Mouse (Mus musculus): Measurements from ENCODE around the gene 2810459M11Rik. TPM values are rescaled to one million over a fixed set of nuclear protein-coding genes. Genes with fewer than 3 reads are reported as not detected.

The 2810459M11Rik gene
- polyA plus RNA-seq, 1 experiment from 2014 or later: 3.3 TPM

DNA sequence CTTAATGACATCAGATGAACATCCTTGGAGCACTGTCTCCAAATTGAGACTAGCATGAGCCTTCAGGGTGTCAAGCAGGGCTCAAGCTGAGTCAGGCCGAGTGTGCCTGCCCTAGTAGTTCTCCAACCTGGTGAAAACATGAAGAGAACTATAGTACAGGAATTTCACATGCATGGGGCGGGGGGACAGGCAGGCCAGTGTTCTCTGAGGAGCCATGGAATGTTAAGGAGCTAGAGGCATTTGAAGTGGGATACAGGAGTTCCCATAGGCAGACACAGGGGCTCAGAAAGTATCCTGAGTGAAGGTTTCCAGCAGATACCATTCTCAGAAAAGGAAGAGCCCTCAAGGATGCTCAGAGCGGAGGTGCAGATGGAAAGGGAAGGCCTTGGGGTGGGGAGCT lies 3.1 kb downstream of the 2810459M11Rik start:
- Histone ChIP-seq H3K9ac (ENCODE audit: low read depth, low read length) (no peak overlapping the region), H3K4me1 (replicated peaks; ENCODE audit: control insufficient read depth, insufficient read depth, low read length) (no peaks in the 10 kb centered on the region), H3K27me3 (replicated peaks; ENCODE audit: control insufficient read depth, insufficient read depth, low read length) (0 out of 2 replicates have a peak, but pooled peaks cover 2% of the 10 kb centered on the region), H3K27ac (ENCODE audit: low read depth, low read length) (no peak overlapping the region), H3K9me3 (ENCODE audit: control insufficient read depth) (no peaks in the 10 kb centered on the region), H3K36me3 (ENCODE audit: control insufficient read depth, insufficient read depth) (no peaks in the 10 kb centered on the region), H3K4me3 (ENCODE audit: low read depth, low read length) (no peak overlapping the region), H3K4me2 (replicated peaks; ENCODE audit: low read depth) (no peak overlapping the region)
- 91% methylated on average over 3 of the region's 3 CpGs for WGBS
- no peak for ATAC-seq
- TF ChIP-seq CTCF (IDR thresholded peaks at IDR 0.05; ENCODE audit: low read depth): no peak

DNA sequence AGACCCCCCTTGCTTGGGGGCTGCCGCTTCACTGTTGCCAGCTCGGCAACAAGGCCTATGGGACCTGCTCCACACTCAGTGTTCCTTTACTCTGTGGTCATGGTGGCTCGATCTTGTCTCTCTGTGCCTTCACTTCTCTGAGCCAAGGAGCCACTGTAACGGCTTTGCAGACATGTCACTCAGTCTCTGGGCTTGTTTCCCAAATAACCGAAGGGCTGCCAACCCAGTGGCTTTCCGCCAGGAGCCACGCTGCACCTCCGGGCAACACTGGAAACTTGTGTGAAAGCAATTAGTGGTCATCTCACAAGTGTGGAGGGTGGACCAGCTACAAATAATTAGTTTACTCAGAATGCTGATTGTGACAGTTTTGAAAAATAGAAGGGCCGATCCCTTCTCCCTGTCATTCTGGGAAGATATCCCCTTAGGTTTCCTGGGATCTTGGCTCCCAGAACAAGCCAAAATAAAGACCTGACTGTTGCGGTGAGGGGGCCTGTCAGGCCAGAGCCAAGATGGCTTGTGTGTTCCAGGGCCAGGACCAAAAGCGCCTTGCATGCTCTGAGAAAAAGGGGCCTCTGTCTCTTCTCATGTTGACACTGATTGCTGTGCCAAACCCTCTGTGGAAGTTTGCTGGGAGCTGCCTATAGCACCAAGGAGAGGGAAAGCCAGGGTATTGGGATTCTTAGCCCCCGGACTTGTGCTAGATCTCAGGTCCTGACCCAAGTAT lies 7.7 kb downstream of the 2810459M11Rik start:
- Histone ChIP-seq H3K9me3 (ENCODE audit: control insufficient read depth) (no peaks in the 10 kb centered on the region), H3K4me3 (ENCODE audit: low read depth, low read length) (no peak overlapping the region), H3K27me3 (replicated peaks; ENCODE audit: control insufficient read depth, insufficient read depth, low read length) (no peaks in the 10 kb centered on the region), H3K4me1 (replicated peaks; ENCODE audit: control insufficient read depth, insufficient read depth, low read length) (0 out of 2 replicates have a peak, but pooled peaks cover 7% of the 10 kb centered on the region), H3K27ac (ENCODE audit: low read depth, low read length) (no peak overlapping the region), H3K9ac (ENCODE audit: low read depth, low read length) (no peak overlapping the region), H3K36me3 (ENCODE audit: control insufficient read depth, insufficient read depth) (no peaks in the 10 kb centered on the region), H3K4me2 (replicated peaks; ENCODE audit: low read depth) (no peak overlapping the region)
- 84% methylated on average over 12 of the region's 12 CpGs for WGBS
- TF ChIP-seq CTCF (IDR thresholded peaks at IDR 0.05; ENCODE audit: low read depth): no peak
- ATAC-seq: no peak

DNA sequence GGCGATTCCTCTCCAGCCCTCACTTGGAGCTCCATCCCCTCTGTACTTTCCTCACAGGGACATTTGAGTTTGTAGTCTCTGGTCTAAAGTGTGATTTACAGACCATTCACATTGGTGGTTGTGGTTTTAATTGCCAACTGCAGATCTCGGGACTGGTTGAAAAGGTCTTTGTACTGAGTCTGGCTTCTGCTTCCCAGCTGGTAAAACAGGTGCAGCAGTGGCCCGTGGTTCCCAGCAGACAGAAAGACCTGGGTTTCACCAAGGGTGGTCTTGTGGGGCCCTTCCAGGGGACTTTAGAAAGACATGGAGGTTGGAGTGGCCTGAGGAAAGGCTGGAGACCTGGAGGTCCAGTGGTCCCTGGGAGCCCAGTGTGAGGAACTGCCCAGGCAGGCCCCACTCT lies 9.3 kb downstream of the 2810459M11Rik start:
- no peak for ATAC-seq
- H3K27ac ChIP-seq (ENCODE audit: low read depth, low read length): no peak overlapping the region
- H3K4me3 ChIP-seq (ENCODE audit: low read depth, low read length): no peak overlapping the region
- H3K9me3 ChIP-seq (ENCODE audit: control insufficient read depth): no peaks in the 10 kb centered on the region
- H3K4me2 ChIP-seq (replicated peaks; ENCODE audit: low read depth): no peak overlapping the region
- TF ChIP-seq CTCF (IDR thresholded peaks at IDR 0.05; ENCODE audit: low read depth): no peak
- H3K9ac ChIP-seq (ENCODE audit: low read depth, low read length): no peak overlapping the region
- WGBS: 41% methylated on average over 3 of the region's 3 CpGs
- H3K36me3 ChIP-seq (ENCODE audit: control insufficient read depth, insufficient read depth): no peaks in the 10 kb centered on the region
- 0 out of 2 replicates have a peak, but pooled peaks cover 7% of the 10 kb centered on the region for H3K4me1 ChIP-seq (replicated peaks; ENCODE audit: control insufficient read depth, insufficient read depth, low read length)
- no peaks in the 10 kb centered on the region for H3K27me3 ChIP-seq (replicated peaks; ENCODE audit: control insufficient read depth, insufficient read depth, low read length)

DNA sequence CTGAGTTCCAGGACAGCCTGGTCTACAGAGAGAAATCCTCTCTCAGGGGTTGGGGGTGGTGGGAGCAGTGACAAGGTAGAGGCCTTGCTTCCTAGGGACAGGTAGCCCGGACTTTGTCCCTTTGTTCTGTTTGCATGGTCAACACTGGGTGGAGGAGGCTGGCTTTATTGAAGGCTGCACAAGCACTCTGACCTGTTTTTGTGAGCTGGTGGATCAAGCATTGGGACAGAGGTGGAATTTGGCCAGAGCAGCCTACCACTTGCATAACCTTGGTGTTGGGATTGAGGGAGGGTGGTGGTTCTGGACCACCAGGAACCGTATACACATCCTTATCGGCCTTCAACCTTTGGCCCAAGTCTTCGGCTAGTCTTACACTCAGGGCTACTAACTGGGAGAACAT lies 10.6 kb downstream of the 2810459M11Rik start:
- Histone ChIP-seq H3K9ac (ENCODE audit: low read depth, low read length) (no peak overlapping the region), H3K27ac (ENCODE audit: low read depth, low read length) (0 out of 2 replicates have a peak overlapping the region, but pooled peaks have one; percentile 5), H3K36me3 (ENCODE audit: control insufficient read depth, insufficient read depth) (no peaks in the 10 kb centered on the region), H3K4me2 (replicated peaks; ENCODE audit: low read depth) (no peak overlapping the region), H3K4me3 (ENCODE audit: low read depth, low read length) (no peak overlapping the region), H3K27me3 (replicated peaks; ENCODE audit: control insufficient read depth, insufficient read depth, low read length) (no peaks in the 10 kb centered on the region), H3K4me1 (replicated peaks; ENCODE audit: control insufficient read depth, insufficient read depth, low read length) (0 out of 2 replicates have a peak, but pooled peaks cover 7% of the 10 kb centered on the region), H3K9me3 (ENCODE audit: control insufficient read depth) (no peaks in the 10 kb centered on the region)
- no peak for TF ChIP-seq CTCF (IDR thresholded peaks at IDR 0.05; ENCODE audit: low read depth)
- peak; percentile 65 for ATAC-seq
- WGBS: 51% methylated on average over 4 of the region's 4 CpGs

DNA sequence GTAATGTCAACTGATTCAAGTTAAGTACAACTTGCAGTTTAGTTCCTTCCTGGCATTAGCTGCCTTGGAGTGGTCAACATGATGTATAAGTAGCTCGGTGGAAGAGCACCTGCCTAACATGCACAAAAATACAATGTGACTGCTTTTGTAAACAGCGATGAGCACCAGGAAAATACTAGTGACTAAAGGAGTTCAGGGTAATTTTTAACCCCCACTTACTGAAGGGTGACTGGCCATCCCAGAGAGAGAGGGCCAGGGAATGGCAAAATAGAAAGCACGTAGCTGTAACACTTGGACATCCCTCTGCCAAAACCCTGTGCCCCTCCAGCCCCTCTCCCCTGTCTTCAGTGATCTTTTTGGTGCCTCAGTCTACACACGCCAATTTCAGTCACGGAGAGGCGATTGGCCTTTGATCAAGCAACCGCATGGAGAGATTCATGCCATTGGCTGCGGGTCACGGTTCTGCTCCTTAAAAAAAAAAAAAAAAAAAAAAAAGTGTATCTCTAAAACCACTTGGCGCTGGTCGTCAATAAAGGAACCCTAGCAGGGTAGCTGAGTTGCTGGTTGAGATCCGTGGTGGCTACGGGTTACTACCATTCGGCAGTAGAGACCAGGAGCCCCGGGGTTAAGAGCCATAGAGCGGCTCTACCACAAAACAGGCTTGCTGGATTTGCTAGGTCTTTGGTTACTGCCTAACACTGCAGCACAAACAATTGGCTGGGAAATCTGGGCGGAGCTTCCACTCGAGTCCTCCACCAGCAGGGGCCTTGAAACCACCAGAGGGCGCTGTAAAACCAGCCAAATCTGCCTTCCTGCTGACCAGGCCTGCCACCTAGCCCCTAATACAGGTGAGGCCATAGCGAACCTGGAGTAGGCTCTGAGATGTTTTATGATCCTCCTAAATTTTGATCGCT lies 13.4 kb downstream of the 2810459M11Rik start:
- WGBS: 11% methylated on average over 21 of the region's 21 CpGs
- Histone ChIP-seq H3K4me1 (replicated peaks; ENCODE audit: control insufficient read depth, insufficient read depth, low read length) (0 out of 2 replicates have a peak, but pooled peaks cover 7% of the 10 kb centered on the region), H3K27me3 (replicated peaks; ENCODE audit: control insufficient read depth, insufficient read depth, low read length) (no peaks in the 10 kb centered on the region), H3K4me2 (replicated peaks; ENCODE audit: low read depth) (peak overlapping the region; percentile 71), H3K27ac (ENCODE audit: low read depth, low read length) (no peak overlapping the region; the same call in 1 of the 2 replicates), H3K9me3 (ENCODE audit: control insufficient read depth) (no peaks in the 10 kb centered on the region), H3K9ac (ENCODE audit: low read depth, low read length) (peak overlapping the region; percentile 32; the same call in 1 of the 2 replicates), H3K36me3 (ENCODE audit: control insufficient read depth, insufficient read depth) (no peaks in the 10 kb centered on the region), H3K4me3 (ENCODE audit: low read depth, low read length) (peak overlapping the region; percentile 32)
- TF ChIP-seq CTCF (IDR thresholded peaks at IDR 0.05; ENCODE audit: low read depth): peak; percentile 96
- peak; percentile 65 for ATAC-seq

DNA sequence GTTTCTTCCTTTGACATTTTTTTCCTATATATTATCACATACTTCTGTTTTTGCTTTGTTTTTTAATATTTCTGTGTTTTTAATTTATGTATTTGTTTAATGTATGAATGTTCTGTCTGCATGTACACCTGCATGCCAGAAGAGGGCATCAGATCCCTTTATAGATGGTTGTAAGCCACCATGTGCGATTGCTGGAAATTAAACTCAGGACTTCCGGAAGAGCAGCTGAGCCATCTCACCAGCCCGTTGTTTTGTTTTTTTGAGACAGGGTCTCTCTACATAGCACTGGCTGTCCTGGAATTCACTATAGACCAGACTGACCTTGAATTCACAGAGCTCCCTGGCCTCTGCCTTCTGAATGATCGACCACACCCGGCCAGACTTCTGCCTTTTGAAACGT lies 16.9 kb downstream of the 2810459M11Rik start:
- Histone ChIP-seq H3K9ac (ENCODE audit: low read depth, low read length) (no peak overlapping the region), H3K4me3 (ENCODE audit: low read depth, low read length) (no peak overlapping the region), H3K4me2 (replicated peaks; ENCODE audit: low read depth) (no peak overlapping the region), H3K36me3 (ENCODE audit: control insufficient read depth, insufficient read depth) (no peaks in the 10 kb centered on the region), H3K4me1 (replicated peaks; ENCODE audit: control insufficient read depth, insufficient read depth, low read length) (no peaks in the 10 kb centered on the region), H3K27ac (ENCODE audit: low read depth, low read length) (no peak overlapping the region), H3K9me3 (ENCODE audit: control insufficient read depth) (no peaks in the 10 kb centered on the region), H3K27me3 (replicated peaks; ENCODE audit: control insufficient read depth, insufficient read depth, low read length) (no peaks in the 10 kb centered on the region)
- TF ChIP-seq CTCF (IDR thresholded peaks at IDR 0.05; ENCODE audit: low read depth): peak; percentile 54
- 77% methylated on average over 6 of the region's 6 CpGs for WGBS
- no peak for ATAC-seq
